Mouse (Mus musculus): ENCODE results near the gene Map3k4. TPM values are rescaled to one million over a fixed set of nuclear protein-coding genes. Genes with fewer than 3 reads are reported as not detected.

The Map3k4 gene
- polyA plus RNA-seq, 1 experiment from 2014 or later: 9.6 TPM

GRCm38 (mm10) chr17:12185855-12186254, 132.7 kb downstream of the Map3k4 start:
- H3K36me3 ChIP-seq (ENCODE audit: inconsistent target): no peaks in the 10 kb centered on the region
- 97% methylated on average over 4 of the region's 4 CpGs for WGBS (ENCODE audit: missing documents)
- no peak overlapping the region for H3K4me3 ChIP-seq (ENCODE audit: inconsistent target)
- H3K27ac ChIP-seq: no peak overlapping the region
- no peaks in the 10 kb centered on the region for H3K79me2 ChIP-seq (ENCODE audit: inconsistent target)

GRCm38 (mm10) chr17:12184283-12184682, 134.3 kb downstream of the Map3k4 start:
- Histone ChIP-seq H3K4me3 (ENCODE audit: inconsistent target) (no peak overlapping the region), H3K27ac (no peak overlapping the region), H3K79me2 (ENCODE audit: inconsistent target) (no peaks in the 10 kb centered on the region), H3K36me3 (ENCODE audit: inconsistent target) (no peaks in the 10 kb centered on the region)
- WGBS (ENCODE audit: missing documents): 87% methylated on average over 8 of the region's 8 CpGs

GRCm38 (mm10) chr17:12182702-12183485, 135.7 kb downstream of the Map3k4 start:
- H3K79me2 ChIP-seq (ENCODE audit: inconsistent target): no peaks in the 10 kb centered on the region
- no peak overlapping the region for H3K27ac ChIP-seq
- no peaks in the 10 kb centered on the region for H3K36me3 ChIP-seq (ENCODE audit: inconsistent target)
- no peak overlapping the region for H3K4me3 ChIP-seq (ENCODE audit: inconsistent target)
- 78% methylated on average over 5 of the region's 5 CpGs for WGBS (ENCODE audit: missing documents)

GRCm38 (mm10) chr17:12179766-12180165, 138.8 kb downstream of the Map3k4 start:
- Histone ChIP-seq H3K79me2 (ENCODE audit: inconsistent target) (no peaks in the 10 kb centered on the region), H3K27ac (no peak overlapping the region), H3K4me3 (ENCODE audit: inconsistent target) (no peak overlapping the region), H3K36me3 (ENCODE audit: inconsistent target) (no peaks in the 10 kb centered on the region)
- WGBS (ENCODE audit: missing documents): 93% methylated on average over 2 of the region's 2 CpGs

- H3K4me3 ChIP-seq (ENCODE audit: inconsistent target): no peak overlapping the region
- WGBS (ENCODE audit: missing documents): 91% methylated on average over 7 of the region's 7 CpGs
- no peak overlapping the region for H3K27ac ChIP-seq
- no peaks in the 10 kb centered on the region for H3K79me2 ChIP-seq (ENCODE audit: inconsistent target)
- no peaks in the 10 kb centered on the region for H3K36me3 ChIP-seq (ENCODE audit: inconsistent target)
Measured at GRCm38 (mm10) chr17:12179339-12179738, 139.3 kb downstream of the Map3k4 start.

Other genes with a start within 250 kb of the Map3k4 start
- 7.5 to 13.8 TPM (median 8.0 TPM) in 3 replicates for gene Agpat4, start 200.1 kb downstream of the Map3k4 start, polyA plus RNA-seq (2018)
- gene Plg, start 59.8 kb upstream of the Map3k4 start, polyA plus RNA-seq (2018): not detected in 3 replicates
- not detected in 3 replicates for gene Slc22a3, start 188.9 kb upstream of the Map3k4 start, polyA plus RNA-seq (2018)

Data from macrophage (primary cell).